Mouse (Mus musculus): ENCODE measurements around the gene Sept14.
"Not testable (repeated sequence)": the region's sequence is repeated elsewhere in the genome, so short reads cannot be mapped to it uniquely, and the experiment has no call there.

Sept14 gene

GRCm38 (mm10) chr5:129708412-129708811, at the start of gene Sept14:
Sept14 (minus strand) TSS chr5:129708512.
- DNase-seq = no peak

- DNase-seq = no peak
Measured at GRCm38 (mm10) chr5:129756886-129757285, 48.6 kb upstream of the Sept14 start.

DNA sequence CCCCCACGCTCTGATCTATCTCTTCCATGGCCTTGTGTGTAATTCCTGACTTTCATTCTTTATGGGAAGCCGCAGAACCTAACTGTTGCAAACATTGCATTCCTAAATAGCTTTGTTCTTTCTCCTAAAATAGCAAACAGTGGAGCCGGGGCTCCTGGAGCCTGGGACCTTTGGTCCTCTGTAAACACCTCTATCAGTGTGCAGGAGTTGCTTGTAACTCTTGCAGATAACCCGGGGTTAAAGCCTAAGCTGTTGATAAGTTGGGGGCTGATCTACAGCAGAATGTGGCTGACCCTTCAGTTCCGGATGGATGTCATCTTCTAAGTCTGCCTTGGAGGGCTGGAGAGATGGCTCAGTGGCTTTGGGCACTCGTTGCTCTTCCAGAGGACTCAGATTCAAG, 35.7 kb upstream of the Sept14 start:
- DNase-seq = no peak

GRCm38 (mm10) chr5:129742903-129743488, 34.7 kb upstream of the Sept14 start:
- no peak for DNase-seq

DNA sequence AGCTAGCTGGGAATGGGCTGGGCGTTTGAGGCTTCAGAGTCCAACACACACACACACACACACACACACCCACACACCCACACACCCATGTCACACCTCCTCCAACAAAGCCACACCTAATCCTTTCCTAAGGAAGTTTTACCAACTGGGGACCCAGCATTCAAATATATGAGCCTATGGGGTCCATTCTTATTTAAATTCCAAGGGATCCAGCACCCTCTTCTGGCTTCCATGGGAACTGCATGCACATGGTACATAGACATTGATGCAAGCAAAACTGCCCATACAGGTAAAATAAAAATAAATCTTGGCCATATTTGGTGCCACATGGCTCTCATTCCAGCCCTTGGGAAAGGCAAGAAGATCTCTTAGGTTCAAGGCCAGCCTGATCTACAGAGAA, 32.7 kb upstream of the Sept14 start:
- DNase-seq = peak; percentile 61

DNA sequence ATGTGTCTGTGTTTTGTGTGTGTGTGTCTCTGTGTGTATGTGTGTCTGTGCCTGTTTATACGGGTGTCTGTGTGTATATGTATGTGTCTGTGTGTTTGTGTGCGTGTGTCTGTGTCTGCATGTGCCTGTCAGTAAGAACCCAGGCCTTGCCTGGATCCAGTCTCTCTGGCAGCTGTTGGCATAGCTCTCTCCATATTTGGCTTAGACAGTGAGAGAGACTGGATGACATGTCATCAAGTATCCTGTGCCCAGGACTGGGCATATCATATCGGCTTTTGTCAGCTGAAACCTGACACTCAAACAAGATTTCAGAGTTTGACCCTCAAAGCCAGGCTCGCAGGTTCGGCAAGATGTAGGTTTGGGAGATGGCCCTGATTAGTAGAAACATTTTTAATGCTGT, 22.7 kb upstream of the Sept14 start:
- DNase-seq = no peak

DNA sequence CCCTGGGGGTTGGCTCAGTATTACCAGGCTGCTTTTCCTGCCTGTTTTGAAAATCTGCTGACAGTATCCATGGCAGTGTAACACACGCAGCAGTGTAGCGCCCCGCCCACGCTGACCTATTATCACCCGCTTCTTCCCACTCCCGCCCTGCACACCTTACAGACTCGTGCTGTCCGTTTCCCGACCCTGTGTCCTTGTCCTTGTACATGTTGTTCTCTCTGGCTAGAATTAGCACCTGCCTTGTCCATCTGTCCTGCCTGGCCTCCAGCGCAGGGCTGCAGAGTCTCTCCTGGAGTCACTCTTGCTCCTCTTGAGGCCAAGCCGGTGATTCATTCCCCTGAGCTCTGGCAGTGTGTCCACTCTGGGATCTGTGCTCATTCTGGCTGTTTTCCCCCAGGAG, 22.0 kb upstream of the Sept14 start:
- peak; percentile 38 for DNase-seq

GRCm38 (mm10) chr5:129729286-129729685, 21.0 kb upstream of the Sept14 start:
- DNase-seq = no peak

DNA sequence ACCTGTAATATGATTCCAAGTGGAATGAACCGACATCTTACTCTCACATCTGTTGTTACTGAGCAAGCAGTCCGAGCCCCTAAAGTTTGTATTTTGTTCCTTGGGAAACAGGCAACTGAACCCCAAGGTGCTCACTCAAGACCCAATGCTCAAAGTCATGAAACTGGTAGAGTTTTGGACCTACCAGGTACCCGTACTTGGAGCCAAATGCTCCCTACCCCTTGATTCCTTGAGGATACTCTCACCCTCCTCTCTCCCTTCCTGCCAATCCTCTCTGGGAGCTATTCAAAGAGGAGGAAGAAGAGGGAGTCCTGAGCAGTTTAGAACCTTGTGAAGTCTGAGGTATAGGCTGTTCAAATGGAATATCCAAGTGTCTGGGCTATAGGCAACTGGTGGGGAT, 18.5 kb upstream of the Sept14 start:
- DNase-seq = no peak

DNA sequence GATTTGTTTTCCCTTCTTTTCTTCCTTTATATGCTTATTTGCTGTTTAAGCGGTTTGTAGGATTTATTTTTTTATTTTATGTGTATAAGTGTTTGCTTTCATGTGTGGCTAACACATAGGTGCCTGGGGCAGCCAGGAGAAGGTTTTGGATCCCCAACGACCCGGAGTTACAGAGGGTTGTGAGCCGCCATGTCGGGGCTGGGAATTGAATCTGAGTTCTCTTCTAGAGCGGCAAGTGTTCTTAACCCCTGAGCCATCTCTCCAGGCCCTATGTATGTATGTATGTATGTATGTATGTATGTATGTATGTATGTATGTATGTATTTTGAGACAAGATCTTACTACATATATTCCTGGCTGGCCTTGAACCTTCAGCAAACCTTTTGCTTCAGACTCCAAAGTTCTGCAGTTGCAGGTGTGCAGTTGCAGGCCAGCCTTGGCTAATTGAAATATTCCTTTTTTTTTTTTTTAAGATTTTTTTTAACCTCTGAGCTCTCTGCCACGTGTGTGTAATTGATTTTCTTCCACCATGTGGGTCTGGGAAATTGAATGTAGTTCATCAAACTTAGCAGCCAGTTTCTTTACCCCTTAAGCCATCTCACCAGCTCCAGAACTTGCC, 17.6 kb upstream of the Sept14 start:
- no peak for DNase-seq

DNA sequence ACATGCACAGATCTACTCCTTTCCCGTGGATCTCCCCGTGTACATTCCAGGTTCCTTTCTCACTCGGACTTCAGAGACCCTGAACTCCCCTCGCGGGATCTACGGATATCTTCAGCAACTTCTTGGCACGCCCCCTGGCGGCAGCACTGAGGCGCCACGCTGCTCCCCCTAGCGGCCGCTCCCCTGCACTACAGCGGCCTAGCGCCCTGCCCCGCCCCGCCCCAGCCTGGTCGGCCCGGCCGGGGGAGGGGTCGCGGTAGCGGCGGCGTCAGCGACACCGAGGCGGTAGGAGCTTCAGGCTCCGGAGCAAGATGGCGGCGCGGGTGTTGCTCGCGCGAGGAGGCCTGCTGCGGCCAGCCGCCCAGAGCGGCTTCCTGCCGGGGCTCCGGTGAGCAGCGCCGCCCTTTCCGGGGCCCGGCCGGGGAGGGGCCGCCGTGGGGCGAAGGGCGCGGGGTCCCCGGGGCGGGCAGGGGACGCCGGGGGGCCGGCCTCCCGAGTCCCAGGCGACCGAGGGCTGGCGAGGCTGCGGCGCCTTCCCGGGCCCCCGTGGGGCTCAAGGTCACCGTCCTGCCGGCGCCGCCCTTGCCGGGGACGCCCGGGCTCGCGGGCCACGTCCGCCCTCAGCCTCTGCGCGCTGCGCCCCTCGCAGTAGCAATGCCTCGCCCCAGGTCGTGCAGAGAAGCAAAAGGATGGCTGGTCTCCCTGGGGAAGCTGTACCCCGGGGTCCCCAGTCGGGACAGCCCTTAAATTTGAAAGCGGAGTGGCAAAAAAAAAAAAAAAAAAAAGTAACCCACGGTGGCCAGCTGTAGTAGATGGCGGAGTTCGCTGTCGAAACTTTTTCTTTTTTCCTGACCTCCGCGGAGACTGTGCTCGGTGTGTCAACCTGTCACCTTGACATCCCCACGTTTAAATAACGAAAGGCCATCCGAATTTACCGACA, 16.8 kb upstream of the Sept14 start, which contains the start of gene Nipsnap2:
TSS of gene Nipsnap2 (plus strand) at position 230 of the 940 bp plus-strand sequence.
- peak; percentile 90 for DNase-seq

DNA sequence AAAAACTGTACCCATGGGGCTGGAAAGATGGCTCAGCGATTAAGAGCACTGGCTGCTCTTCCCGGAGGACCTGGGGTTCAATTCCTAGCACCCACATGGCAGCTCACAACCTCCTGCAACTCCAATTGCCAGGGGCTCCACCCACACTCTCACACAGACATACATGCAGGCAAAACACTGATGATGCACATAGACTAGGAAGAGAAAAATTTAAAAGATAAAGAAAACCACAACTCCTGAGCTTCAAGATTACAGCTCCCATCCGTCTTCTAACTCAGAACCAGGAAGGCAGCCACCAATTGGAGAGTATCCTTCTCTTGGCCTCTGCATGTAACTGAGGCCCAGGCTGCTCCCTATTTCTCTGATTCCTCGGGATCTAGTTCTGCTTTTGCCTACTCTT, 16.0 kb upstream of the Sept14 start:
- peak; percentile 3 for DNase-seq

DNA sequence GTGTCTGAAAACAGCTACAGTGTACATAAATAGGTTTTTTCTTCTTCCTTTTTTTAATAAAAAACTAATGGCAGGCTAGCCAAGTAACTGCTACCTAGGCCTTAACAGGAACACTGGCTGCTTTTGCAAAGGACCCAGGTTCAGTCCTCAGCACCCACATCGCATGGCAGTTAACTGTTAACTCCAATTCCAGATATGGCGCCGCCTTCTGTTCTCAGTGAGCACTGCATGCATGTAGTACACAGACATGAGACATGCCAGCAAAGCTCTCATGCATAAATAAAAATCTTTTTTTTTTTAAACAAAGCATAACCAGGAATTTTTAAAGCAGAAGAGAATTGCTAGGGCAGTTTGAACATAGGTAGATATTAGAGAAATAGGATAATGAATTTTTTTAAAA, 11.9 kb upstream of the Sept14 start:
- peak; percentile 12 for DNase-seq

DNA sequence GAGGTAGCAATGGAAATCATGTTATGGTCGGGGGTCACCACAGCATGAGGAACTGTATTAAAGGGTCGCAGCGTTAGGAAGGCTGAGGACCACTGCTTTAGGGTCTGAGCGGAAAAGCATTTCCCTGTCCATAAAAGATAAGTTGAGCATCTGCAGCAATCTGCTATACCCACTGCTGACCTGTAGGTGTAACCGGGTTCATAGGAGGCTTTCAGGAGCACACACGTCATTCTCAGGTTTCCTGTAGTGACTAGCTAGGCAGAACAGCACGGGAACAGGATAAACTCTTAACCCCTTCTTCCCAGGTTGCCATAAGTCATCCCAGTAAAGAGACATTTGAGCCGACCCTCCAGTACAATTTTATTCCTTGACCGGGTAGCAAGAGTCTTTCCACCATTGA, 8.7 kb upstream of the Sept14 start:
- no peak for DNase-seq

DNA sequence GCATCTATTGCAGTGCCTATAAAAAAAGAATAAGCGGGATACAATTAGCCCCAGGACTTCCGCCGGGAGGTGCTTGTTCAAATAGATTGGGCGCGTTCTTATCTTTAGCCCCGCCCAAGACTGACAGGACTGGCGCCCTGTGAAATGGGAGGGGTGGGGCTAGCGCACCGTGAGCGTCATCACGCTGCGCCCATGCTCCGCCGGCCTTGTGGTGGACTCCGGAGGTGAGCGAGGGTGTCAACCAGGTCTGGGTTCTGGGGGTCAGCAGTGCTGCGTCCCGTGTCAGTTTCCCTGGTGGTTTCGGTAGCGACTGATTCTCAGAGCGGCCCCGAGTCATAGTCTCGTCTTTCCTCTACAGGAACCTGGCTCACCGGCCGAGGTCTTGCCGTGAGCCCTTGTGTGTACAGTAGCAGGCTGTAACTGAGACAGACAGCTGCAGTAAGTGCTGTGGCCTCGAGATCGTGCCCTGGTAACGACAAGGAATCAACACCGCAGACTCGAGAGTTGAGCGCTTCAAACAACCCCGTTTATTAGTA, 7.1 kb upstream of the Sept14 start, which contains the start of gene Mrps17:
TSS of gene Mrps17 (plus strand) at position 172 of the 536 bp plus-strand sequence.
- DNase-seq = peak; percentile 97

- DNase-seq = no peak
Measured at GRCm38 (mm10) chr5:129703368-129703767, 4.9 kb downstream of the Sept14 start.

- DNase-seq = no peak
Measured at GRCm38 (mm10) chr5:129701706-129702105, 6.6 kb downstream of the Sept14 start.

DNA sequence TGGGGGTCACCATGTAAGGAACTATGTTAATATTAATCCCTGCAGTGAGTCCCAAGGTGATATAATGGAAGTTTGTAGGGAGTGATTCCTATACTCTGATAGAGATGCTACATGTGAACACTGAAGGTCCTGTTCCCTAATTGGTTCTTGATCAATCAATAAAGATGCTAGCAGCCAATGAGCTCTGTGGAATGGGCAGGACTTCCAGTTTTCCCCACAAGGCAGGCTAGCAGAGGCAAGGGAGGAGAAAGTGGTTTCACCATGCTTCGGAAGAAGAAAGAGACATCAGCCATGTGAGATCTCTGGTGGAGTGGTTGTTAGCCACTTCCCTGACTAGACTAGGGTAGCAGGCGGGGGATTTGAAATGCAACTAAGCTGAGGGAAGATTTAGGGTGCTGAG, 7.8 kb downstream of the Sept14 start:
- DNase-seq = no peak

DNA sequence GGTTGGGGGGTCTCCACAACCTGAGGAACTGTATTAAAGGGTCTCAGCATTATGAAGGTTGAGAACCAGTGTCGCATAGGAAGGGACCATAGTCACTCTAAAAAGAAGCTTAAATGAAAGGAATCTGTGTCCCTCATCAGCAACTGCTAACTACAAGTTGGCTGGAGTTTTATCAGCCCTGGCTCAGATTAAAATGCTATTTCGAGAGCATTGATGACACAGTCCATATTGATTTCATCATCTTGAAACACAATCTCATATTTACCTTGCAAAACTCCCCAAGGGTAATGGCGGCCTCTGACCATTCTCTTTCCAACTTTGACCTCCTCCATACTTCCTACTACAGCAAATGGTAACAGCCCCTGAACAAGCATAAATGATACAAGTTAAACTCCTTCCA, 17.8 kb downstream of the Sept14 start:
- no peak for DNase-seq

GRCm38 (mm10) chr5:129687621-129688020, 20.7 kb downstream of the Sept14 start:
- DNase-seq = no peak

- not testable (repeated sequence) for DNase-seq
Measured at GRCm38 (mm10) chr5:129685141-129685540, 23.2 kb downstream of the Sept14 start.

- DNase-seq = peak; percentile 77
Measured at GRCm38 (mm10) chr5:129670036-129670458, 38.3 kb downstream of the Sept14 start, which contains the start of gene Zfp11. Zfp11 (minus strand) TSS chr5:129670099.

DNA sequence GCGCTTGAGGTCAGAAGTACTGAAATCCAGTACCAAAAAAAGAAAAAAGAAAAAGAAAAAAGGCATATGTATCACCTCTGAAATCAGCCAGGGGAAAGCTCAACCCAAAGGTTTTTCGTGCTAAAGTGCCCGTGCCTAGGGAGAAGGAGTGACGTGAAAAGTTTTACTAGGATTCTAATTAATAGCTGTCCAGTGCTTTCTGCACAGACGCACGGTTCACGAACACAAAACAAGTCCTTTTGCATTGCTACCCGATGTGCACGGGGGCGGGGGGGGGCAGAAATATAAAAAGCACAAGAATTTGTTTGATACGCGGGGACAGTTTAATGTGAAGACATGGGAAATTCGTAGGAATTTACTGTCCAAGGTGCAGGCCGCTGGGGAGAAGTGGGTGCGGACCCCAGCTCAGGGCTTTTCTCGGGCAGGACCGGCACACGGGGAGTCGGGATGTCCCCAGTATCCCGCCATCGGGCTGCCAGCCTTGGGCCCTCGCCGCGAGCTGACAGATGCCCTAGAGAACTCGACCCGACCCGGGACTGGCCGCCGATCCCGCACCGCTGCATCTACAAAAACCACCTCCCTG, 38.8 kb downstream of the Sept14 start:
- DNase-seq = no peak
